Mouse (Mus musculus) gastrocnemius, postnatal 36 days (tissue): Measurements from ENCODE around the gene Txndc5. TPM values are rescaled to one million over a fixed set of nuclear protein-coding genes. Genes with fewer than 3 reads are reported as not detected.

ENCODE experiments used
- DNase-seq, 2 experiments: peaks; one replicate each; pipeline ENCODE4 v3.0.0; 2022
- intact Hi-C: fragments of 180-260 bp; cut with DNase I; formaldehyde crosslinking; loops from one replicate; pipeline ENCODE4 v1.15.1; 2025
- total RNA-seq, 2 experiments: library from RNA; stranded (reverse); gene quantifications; 2 replicates each; pipeline ENCODE4 v1.2.3; 2021

Gene Txndc5
- total RNA-seq, 2 experiments from 2014 or later = 24.4 to 26.8 TPM

DNA sequence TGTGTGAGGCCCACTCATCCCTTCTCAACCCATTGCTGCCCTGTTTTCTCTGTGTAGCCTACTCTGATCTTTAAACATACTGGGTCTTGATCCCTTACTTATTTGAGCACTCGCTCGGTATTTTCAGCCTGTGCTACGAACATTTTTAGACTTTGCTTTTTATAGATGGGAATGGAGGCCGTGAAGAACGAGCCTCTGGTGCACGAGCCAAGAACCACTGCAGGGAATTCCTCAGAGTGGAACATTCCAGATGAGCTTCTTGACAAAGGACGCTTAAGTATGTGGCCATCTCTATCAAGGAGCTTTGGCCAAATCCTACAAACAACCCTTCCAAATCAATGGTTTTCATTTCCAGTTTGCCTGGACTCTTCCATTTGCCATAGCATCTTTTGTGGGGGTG, 47.6 kb downstream of the Txndc5 start:
- intact Hi-C loops = no loop called here
- no peak for DNase-seq

DNA sequence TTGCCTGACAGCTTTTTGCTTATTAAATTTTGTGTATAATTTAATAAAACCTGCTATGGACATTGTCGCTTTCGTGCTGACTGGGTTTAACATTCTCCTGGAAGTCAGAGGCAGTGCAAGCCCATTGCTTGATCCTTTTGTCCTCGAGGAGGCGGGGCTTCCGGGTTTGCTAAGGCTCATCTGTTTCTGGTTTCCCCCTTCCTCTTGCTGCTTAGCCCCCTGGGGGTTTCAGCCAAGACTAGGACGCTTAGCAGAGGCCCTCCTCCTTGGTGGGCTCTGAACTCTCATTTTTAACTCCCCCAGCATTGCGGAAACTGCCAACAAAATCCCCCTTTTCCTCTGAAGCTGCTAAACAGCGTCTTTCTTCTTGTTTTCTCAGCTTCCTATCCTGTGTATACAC, 51.7 kb downstream of the Txndc5 start:
- intact Hi-C loops = no loop called here
- DNase-seq = no peak

DNA sequence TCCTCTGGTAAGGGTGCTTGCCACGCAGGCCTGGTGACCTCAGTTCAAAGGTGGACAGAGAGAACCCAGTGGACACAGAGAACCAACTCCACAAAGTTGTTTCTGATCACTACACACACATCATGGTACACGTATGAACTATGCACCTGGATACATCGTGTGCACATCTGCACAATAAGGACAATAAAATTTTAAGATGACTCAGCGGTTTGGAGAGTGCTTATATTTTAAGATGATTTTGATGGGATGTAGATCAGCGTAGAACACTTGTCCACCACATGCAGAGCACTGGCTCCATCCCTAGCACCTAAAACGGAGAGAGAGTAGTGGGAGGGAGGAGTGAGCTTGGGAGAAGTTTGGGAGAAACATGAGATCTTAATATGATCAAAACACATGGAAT, 55.1 kb downstream of the Txndc5 start:
- DNase-seq = no peak
- intact Hi-C loops = no loop called here

DNA sequence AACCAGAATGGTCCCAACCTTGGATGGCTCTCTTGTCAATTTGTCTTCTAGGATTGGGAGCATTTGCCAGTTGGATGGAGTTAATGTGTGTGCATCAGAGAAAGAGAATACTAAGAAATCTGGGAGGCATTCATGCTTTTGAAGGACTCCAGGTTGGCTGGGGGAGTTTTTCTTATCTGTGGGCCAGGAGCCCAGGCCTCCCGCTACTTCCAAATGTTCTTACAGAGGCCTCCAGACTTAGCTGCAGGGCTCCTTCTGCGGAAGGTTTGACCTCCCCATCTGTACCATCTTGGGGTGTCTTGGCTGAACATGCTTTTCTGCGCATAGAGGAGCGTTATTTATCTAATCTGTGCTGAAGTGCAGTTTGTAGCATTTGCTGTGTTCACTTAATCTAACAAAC, 56.0 kb downstream of the Txndc5 start:
- intact Hi-C loops = no loop called here
- DNase-seq = no peak

DNA sequence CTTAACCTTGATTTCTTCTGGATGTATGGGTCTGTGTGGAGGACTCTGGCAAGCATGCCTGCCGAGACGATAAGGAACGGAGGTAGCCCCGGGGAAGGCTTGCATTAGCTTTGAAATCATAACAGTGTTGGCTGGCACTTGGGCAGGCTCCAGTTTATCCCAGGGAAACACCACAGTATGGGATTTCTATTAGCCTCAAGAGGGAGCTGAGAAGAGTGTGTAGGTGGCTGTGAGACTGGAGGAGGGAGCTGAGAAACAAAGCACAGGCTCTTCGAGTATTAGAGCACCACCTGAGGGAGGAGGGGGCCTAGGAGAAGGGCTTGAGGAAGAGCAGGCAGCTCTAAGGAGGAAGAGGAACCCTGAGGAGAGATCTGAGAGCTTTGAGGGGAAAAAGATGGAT, 57.7 kb downstream of the Txndc5 start:
- DNase-seq = no peak
- intact Hi-C loops = no loop called here

DNA sequence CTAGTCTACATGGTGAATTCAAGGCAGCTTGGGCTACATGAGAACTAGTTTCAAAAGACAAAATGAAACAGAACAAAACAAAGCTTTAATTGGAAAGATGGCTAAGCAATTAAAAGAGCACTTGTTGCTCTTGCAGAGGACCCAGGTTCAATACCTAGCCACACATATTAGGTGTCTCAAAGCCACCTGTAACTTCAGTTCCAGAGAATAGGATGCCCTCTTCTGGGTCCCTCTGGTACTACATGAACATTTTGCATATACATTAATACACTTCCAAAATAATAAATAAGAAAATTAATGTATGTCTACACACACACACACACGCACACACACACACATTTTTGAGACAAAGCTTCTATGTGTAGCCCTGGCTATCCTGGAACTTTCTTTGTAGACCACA, 65.2 kb downstream of the Txndc5 start:
- no peak for DNase-seq
- intact Hi-C loops = no loop called here

DNA sequence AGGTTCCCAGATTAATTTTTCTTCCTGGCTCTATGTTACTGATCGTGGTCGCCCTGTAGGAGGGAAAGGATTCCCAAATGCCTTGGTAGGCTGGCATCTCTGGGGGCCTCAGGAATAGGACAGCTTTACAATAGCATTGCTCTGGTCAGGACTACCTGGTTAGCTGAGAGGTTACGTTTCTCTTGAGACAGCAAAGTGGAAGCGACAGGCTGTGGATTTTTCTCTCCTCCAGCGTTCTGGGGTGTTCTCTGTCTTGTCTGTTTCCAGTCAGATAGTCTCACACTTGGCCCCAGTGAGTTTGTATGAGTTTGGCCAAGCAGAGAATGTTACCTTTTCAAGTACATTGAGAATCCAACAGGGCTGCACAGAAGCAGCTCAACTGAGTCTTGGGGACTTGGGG, 77.2 kb downstream of the Txndc5 start:
- intact Hi-C loops = no loop called here
- DNase-seq = no peak

Other genes with a start within 250 kb of the Txndc5 start
- gene Bmp6, start 183.7 kb downstream of the Txndc5 start, total RNA-seq = 10 to 100 TPM in 1 of 2 experiments, 1 to 10 TPM in 1; 9.3 to 10.3 TPM
- gene Bloc1s5, start 106.3 kb upstream of the Txndc5 start, total RNA-seq = 1 to 10 TPM; 6.6 TPM
- gene Eef1e1, start 130.2 kb upstream of the Txndc5 start, total RNA-seq = 10 to 100 TPM; 11.8 to 13.3 TPM